Mouse (Mus musculus) liver, embryonic 11.5 days (tissue): ENCODE measurements around the gene Odf3l2. TPM values are rescaled to one million over a fixed set of nuclear protein-coding genes. Genes with fewer than 3 reads are reported as not detected.

ENCODE experiments used
- ATAC-seq: fragments of 200-750 bp; cut with Nextera tagmentation; replicated peaks from 2 replicates; pipeline ENCODE4 v1.8.0; 2017; ENCODE audit warnings: moderate number of reproducible peaks, mild to moderate bottlenecking, moderate TSS enrichment, moderate library complexity; ENCODE audit not compliant: low FRiP score
- DNase-seq: peaks from one replicate; pipeline ENCODE4 v3.0.0-alpha.2; 2017; ENCODE audit warnings: low spot score
- H3K27ac ChIP-seq: fragments of 300-500 bp; sonication (generic); 2 replicates; pipeline ENCODE4 v1.5.1; 2014; ENCODE audit warnings: mild to moderate bottlenecking, low read depth, low read length, control low read depth
- H3K27me3 ChIP-seq: fragments of 300-500 bp; sonication (generic); replicated peaks from 2 replicates; pipeline ENCODE4 v1.6.1; 2014; ENCODE audit warnings: low read length, mixed read lengths; ENCODE audit not compliant: control insufficient read depth, insufficient read depth
- H3K36me3 ChIP-seq: fragments of 300-500 bp; sonication (generic); 2 replicates; pipeline ENCODE4 v1.6.1; 2014; ENCODE audit warnings: mild to moderate bottlenecking, low read length, moderate library complexity, mixed read lengths; ENCODE audit not compliant: control insufficient read depth, insufficient read depth
- H3K4me1 ChIP-seq: fragments of 300-500 bp; sonication (generic); replicated peaks from 2 replicates; pipeline ENCODE4 v1.6.1; 2014; ENCODE audit warnings: low read length, mixed read lengths; ENCODE audit not compliant: control insufficient read depth, insufficient read depth
- H3K4me2 ChIP-seq: fragments of 300-500 bp; sonication (generic); 2 replicates; pipeline ENCODE4 v1.6.1; 2014; ENCODE audit warnings: mild to moderate bottlenecking, control low read depth, moderate library complexity
- H3K4me3 ChIP-seq: fragments of 300-500 bp; sonication (generic); 2 replicates; pipeline ENCODE4 v1.5.1; 2014; ENCODE audit warnings: low read depth, low read length, control low read depth
- H3K9ac ChIP-seq: fragments of 300-500 bp; sonication (generic); 2 replicates; pipeline ENCODE4 v1.6.1; 2014; ENCODE audit warnings: low read depth, low read length, control low read depth
- H3K9me3 ChIP-seq: fragments of 300-500 bp; sonication (generic); 2 replicates; pipeline ENCODE4 v1.6.1; 2016; ENCODE audit warnings: low read length, inconsistent platforms, mixed read lengths; ENCODE audit not compliant: control insufficient read depth
- WGBS: fragments of 180-500 bp; shearing (Covaris S2); extraction: QIAGEN DNeasy Blood & Tissue Kit; methylation state at CpG from one replicate; pipeline ENCODE4 v1.1.7; 2014; 5-methylcytosine and 5-hydroxymethylcytosine counted together
- polyA plus RNA-seq: library from polyadenylated mRNA; unstranded; fragments of >200 nt; fragmentation: Nextera tagmentation; extraction: Ambion mirVana; gene quantifications from 2 replicates; pipeline ENCODE4 v1.2.1, GENCODE M21; 2014

Odf3l2 gene
- polyA plus RNA-seq: not detected in 2 replicates

GRCm38 (mm10) chr10:79645711-79646110, at the start of gene Odf3l2:
TSS of gene Odf3l2 (minus strand) at chr10:79645738.
- H3K4me1 ChIP-seq: no peaks in the 10 kb centered on the region
- no peaks in the 10 kb centered on the region; the same call in 1 of the 2 replicates for H3K27me3 ChIP-seq
- no peaks in the 10 kb centered on the region for H3K9me3 ChIP-seq
- DNase-seq (no peak), ATAC-seq (no peak)
- H3K36me3 ChIP-seq: no peaks in the 10 kb centered on the region
- WGBS: 73% methylated on average over 8 of the region's 8 CpGs
- H3K9ac ChIP-seq: no peak within 1 kb of the TSS
- no peak within 1 kb of the TSS for H3K4me2 ChIP-seq
- H3K4me3 ChIP-seq: no peak within 1 kb of the TSS
- no peak within 1 kb of the TSS for H3K27ac ChIP-seq

GRCm38 (mm10) chr10:79694379-79694655, 48.8 kb upstream of the Odf3l2 start:
- Histone ChIP-seq H3K9ac (no peak overlapping the region), H3K27me3 (no peaks in the 10 kb centered on the region), H3K27ac (no peak overlapping the region), H3K9me3 (no peaks in the 10 kb centered on the region), H3K4me1 (peaks cover 8% of the 10 kb centered on the region), H3K4me3 (no peak overlapping the region), H3K4me2 (no peak overlapping the region), H3K36me3 (peaks cover under 1% of the 10 kb centered on the region; the same call in 1 of the 2 replicates)
- no peak for ATAC-seq
- DNase-seq: no peak
- 75% methylated on average over 6 of the region's 6 CpGs for WGBS

DNA sequence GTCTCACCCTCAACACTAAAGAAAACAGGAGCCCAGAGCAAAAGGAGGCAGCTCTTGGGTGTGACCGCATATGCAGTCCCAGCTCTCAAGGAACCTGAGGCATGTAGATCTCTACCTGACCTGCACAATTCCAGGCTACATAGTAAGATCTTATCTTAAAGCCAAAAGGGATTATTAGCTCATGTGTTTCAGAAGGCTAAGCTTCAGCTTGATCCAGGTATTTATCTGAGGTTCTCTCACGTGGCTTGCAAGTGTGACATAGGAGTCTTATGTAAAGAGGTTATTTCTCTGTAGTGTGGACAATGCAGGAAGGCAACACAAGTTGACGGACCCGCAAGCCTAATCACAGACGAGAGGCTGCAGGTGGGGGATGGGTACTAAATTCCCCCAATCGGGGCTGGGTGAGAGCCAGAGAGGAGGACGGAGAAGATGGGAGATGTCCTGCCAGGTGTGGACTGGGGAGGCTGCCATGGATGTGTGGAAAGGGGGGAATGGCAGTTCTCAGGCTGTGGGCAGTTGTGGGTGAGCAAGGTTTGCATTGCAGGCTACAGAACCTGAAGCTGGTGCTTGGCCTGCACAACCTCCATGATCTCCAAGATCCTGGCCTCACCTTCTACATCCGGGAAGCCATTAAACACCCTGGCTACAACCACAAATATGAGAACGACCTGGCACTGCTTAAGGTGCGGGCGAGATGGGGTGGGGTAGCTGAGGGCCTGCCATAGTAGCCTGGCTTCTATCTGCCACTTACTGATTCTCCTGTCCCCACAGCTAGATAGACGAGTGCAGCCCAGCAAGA, 48.2 kb upstream of the Odf3l2 start:
- 70% methylated on average over 12 of the region's 12 CpGs for WGBS
- no peak for DNase-seq
- Histone ChIP-seq H3K27ac (no peak overlapping the region), H3K4me2 (no peak overlapping the region), H3K4me1 (peaks cover 8% of the 10 kb centered on the region), H3K9ac (no peak overlapping the region), H3K9me3 (no peaks in the 10 kb centered on the region), H3K4me3 (no peak overlapping the region), H3K27me3 (no peaks in the 10 kb centered on the region), H3K36me3 (peaks cover 6% of the 10 kb centered on the region; the same call in 1 of the 2 replicates)
- no peak for ATAC-seq

- peaks cover 18% of the 10 kb centered on the region for H3K36me3 ChIP-seq
- 84% methylated on average over 2 of the region's 2 CpGs for WGBS
- DNase-seq (no peak), ATAC-seq (no peak)
- peaks cover 8% of the 10 kb centered on the region for H3K4me1 ChIP-seq
- no peak overlapping the region for H3K4me2 ChIP-seq
- H3K9ac ChIP-seq: no peak overlapping the region
- H3K4me3 ChIP-seq: no peak overlapping the region
- H3K27me3 ChIP-seq: no peaks in the 10 kb centered on the region
- no peaks in the 10 kb centered on the region for H3K9me3 ChIP-seq
- no peak overlapping the region for H3K27ac ChIP-seq
These were observed 46.5 kb upstream of the Odf3l2 start for GRCm38 (mm10) chr10:79691986-79692548.

GRCm38 (mm10) chr10:79689178-79689577, 43.6 kb upstream of the Odf3l2 start:
- Histone ChIP-seq H3K36me3 (peaks cover 43% of the 10 kb centered on the region), H3K9ac (no peak overlapping the region), H3K4me3 (no peak overlapping the region), H3K9me3 (no peaks in the 10 kb centered on the region), H3K27me3 (no peaks in the 10 kb centered on the region), H3K4me2 (no peak overlapping the region), H3K27ac (no peak overlapping the region), H3K4me1 (peaks cover 4% of the 10 kb centered on the region)
- ATAC-seq (no peak), DNase-seq (no peak)
- WGBS: 91% methylated on average over 3 of the region's 3 CpGs

- H3K4me3 ChIP-seq: no peak within 1 kb of the TSS
- no peaks in the 10 kb centered on the region for H3K9me3 ChIP-seq
- ATAC-seq (no peak), DNase-seq (no peak)
- 75% methylated on average over 4 of the region's 4 CpGs for WGBS
- H3K27me3 ChIP-seq: no peaks in the 10 kb centered on the region
- peaks cover 46% of the 10 kb centered on the region for H3K36me3 ChIP-seq
- no peak within 1 kb of the TSS for H3K4me2 ChIP-seq
- H3K27ac ChIP-seq: no peak within 1 kb of the TSS
- no peak within 1 kb of the TSS for H3K9ac ChIP-seq
- peaks cover 9% of the 10 kb centered on the region for H3K4me1 ChIP-seq
These were observed 43.2 kb upstream of the Odf3l2 start, which contains the start of gene Gzmm for GRCm38 (mm10) chr10:79688720-79689119. TSS of gene Gzmm (plus strand) at chr10:79689020.

GRCm38 (mm10) chr10:79687513-79687912, 42.0 kb upstream of the Odf3l2 start:
- peaks cover 46% of the 10 kb centered on the region for H3K36me3 ChIP-seq
- no peak overlapping the region for H3K4me2 ChIP-seq
- ATAC-seq: no peak
- DNase-seq: no peak
- H3K9me3 ChIP-seq: no peaks in the 10 kb centered on the region
- H3K27me3 ChIP-seq: no peaks in the 10 kb centered on the region
- H3K4me1 ChIP-seq: peaks cover 16% of the 10 kb centered on the region
- no peak overlapping the region for H3K4me3 ChIP-seq
- H3K27ac ChIP-seq: no peak overlapping the region
- WGBS: 97% methylated on average over 6 of the region's 6 CpGs
- H3K9ac ChIP-seq: no peak overlapping the region

- Histone ChIP-seq H3K27ac (no peak overlapping the region), H3K9me3 (no peaks in the 10 kb centered on the region), H3K4me1 (peaks cover 16% of the 10 kb centered on the region), H3K4me3 (no peak overlapping the region), H3K27me3 (no peaks in the 10 kb centered on the region), H3K36me3 (peaks cover 46% of the 10 kb centered on the region), H3K4me2 (no peak overlapping the region), H3K9ac (no peak overlapping the region)
- 95% methylated on average over 1 of the region's 1 CpGs for WGBS
- no peak for DNase-seq
- no peak for ATAC-seq
These were observed 41.2 kb upstream of the Odf3l2 start for GRCm38 (mm10) chr10:79686691-79687090.

DNA sequence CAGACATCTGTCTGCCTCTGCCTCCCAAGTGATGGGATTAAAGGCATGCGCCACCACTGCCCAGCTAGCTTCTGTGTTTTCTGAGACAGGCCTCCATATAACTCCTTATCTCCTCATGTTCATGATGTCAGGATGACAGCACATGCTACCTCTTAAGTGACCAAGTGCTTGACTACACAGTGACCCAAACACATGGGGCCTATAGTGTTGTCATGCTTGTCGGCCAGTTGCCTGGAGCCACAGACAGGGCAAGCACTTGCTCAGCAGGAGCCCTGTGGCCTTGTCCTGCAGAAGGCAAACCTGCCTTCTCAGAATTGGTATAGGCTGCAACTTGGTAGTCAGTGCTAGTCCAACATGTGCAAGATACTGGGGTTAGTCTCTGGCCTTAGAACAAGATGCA, 40.7 kb upstream of the Odf3l2 start:
- Histone ChIP-seq H3K27ac (no peak overlapping the region), H3K27me3 (no peaks in the 10 kb centered on the region), H3K4me2 (no peak overlapping the region), H3K9me3 (no peaks in the 10 kb centered on the region), H3K4me3 (no peak overlapping the region), H3K9ac (no peak overlapping the region), H3K4me1 (peaks cover 16% of the 10 kb centered on the region), H3K36me3 (peaks cover 46% of the 10 kb centered on the region)
- ATAC-seq (no peak), DNase-seq (no peak)
- 92% methylated on average over 2 of the region's 2 CpGs for WGBS
